Mouse (Mus musculus) mouse embryonic stem cell (cell line): Measurements from ENCODE around the gene Gatad1.
"Not testable (repeated sequence)": the region's sequence is repeated elsewhere in the genome, so short reads cannot be mapped to it uniquely, and the experiment has no call there.

ENCODE experiments used
- in situ Hi-C, 2 experiments: fragments of 300-500 bp; cut with MboI; formaldehyde crosslinking; loops; 1 replicate in 1 of 2; 3 replicates in 1 of 2; pipeline ENCODE4 v1.14.3; 2019 to 2020; ENCODE audit warnings: low sequenced_read_pairs in 2 of 2, low pct_unique_long_range_greater_than_20kb in 1 of 2, mixed read lengths in 1 of 2; ENCODE audit not compliant: unreplicated experiment in 1 of 2

Gene Gatad1

DNA sequence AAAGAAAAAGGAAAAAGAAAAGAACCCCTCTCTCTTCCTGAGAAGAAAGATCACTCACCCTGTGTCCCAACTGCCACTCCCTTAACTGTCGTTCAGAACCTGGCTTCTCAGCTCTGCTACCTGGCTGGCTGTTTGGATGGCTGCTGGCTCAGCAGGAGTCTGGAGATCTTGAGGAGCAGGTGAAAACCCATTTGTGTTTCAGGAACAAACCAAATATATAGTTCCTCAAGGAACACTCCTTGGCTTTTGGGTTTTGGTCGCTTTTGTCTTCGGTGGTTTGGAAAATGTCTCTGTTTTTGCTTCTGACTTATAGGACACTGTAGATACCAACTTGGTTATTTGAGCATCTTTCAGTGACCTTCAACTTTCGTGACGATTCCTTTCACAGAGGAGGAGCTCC lies at the start of gene Gatad1:
TSS of gene Gatad1 (minus strand) at position 101 of the 400 bp plus-strand sequence.
- in situ Hi-C loops, result no loop called here

DNA sequence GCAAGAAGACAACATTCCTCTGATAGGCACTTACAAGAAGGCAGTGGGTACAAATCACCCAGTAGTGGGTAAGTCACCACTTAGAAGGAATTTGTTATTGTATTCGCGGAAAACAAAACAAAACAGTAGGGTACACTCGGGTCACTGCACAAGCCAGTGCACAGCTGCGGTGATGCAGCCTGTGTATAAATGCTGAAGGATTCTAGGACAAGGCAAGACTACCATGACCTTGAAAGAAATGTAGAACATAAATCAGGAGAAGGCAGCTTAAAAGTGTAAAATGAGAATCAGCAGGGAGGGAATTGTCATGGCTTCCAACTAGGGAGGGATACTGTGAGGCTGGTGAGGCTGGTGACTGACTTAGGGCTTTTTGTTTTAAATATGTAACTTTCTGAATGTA lies 45.2 kb upstream of the Gatad1 start:
- in situ Hi-C loops, result no loop called here

DNA sequence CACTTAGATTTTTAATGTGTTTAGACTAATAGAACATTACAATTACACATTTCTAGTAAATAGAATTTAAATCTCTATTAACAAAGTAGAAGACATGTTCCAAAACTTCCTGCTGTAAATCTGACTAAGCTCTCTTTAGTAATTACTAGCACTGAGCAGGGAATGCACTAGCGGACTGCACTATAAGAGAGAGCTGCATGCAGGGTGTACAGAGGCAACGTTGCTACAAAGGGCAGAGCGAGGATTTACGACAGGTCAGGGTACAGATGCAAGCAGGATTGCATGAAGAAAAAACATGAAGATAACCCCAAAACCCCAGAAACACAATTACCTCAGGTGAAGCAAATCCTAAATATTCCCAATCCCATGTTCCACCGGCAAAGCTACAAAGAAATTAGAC lies 43.0 kb upstream of the Gatad1 start:
- in situ Hi-C loops, result no loop called here

DNA sequence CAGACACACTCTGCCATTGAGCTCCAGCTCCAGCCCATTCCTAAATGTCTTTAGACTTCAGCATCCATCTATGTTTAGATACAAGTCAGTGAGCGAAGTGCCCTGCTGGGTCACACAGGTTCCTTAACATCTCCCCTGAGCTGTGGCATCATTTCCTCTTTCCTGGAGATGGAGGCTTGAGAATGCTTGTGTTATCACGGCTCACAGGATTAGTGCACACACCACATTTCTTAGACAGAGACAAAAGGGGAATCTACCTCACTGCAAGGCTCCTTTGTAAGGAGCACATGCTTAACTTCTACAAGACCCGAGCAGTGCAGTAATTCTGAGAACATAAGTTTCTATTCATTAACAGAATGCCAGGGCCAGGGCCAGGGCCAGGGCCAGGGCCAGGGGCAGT lies 39.0 kb upstream of the Gatad1 start:
- in situ Hi-C loops, result loop anchor here in 1 of 2 experiments (5.0 kb wide), 1 partner anchor 34 kb away; no protein-coding TSS in a partner anchor

DNA sequence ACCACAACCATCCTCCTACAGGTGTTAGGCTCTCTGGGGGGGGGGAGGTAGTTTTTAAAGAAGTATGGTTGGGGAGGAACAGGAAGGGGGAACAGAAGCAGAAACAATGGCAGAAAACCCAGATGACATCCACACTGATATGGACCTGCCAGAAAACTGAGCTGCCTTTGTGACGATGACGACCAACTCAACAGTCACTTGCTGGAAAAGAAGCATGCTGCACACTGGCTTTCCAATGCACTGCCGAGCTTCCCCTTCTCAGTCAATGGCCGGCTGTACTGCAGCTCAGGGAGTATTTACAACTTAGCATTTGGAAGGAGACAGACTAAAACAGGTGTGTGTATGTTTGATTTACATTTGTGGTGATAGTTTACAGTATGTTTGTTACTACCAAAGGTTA lies 38.2 kb upstream of the Gatad1 start:
- in situ Hi-C loops, result loop anchor here in 1 of 2 experiments (5.0 kb wide), 1 partner anchor 33 kb away; no protein-coding TSS in a partner anchor

DNA sequence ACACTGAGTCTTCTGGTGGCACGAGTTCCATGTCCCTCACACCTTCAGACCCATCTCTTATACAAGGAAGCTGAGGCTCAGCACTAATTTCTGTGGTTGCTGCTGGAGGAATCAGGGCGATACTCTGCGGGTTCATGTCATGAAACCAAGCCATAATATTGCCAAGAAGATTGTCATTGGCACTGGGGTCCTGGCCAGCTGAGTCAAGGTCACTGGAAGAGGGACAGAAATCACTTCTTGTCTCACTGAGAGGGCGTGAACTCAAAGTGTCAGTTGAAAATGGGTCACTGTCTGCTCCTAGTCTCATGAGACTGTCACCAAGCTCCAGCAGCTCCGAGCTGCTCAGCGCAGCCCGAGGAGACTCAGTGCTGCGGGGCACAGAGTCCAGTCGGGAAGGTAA lies 36.0 kb upstream of the Gatad1 start:
- in situ Hi-C loops, result no loop called here

DNA sequence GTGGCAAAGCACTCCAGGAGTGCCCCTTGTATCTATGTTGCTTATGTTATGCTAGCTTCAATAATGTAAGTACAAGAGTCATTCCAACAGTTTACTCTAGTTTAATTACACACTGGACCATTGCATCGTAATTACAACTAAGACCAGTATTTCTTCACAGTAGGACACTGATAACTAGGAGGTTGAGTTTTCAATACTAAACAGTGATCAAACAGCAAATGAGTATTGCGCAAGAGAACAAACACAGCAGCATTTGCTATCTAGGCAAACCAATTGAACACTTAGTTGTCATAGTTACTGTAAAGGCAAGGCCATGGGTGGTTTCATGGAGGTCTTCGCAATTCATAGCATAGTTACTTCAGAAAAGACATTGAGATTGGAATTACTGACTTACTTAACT lies 34.3 kb upstream of the Gatad1 start:
- in situ Hi-C loops, result no loop called here

DNA sequence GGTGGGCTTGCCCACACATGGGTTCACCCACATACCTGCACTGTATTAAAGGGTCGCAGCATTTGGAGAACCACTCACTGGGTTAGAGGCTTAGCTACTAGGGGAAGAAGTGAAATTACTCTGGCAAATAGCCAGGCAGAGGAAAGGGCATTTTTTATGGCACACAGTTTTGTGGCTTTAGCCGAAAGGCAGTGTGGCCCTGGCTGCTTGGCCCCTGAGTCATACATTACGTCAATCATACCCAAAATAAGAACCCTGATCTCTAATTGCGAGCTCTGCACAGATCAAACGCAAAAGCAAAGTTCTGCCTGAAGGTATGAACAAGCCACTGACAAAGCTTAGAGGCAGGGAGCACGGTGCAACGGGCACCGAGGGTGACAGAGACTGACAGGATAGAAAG lies 31.3 kb upstream of the Gatad1 start:
- in situ Hi-C loops, result no loop called here

DNA sequence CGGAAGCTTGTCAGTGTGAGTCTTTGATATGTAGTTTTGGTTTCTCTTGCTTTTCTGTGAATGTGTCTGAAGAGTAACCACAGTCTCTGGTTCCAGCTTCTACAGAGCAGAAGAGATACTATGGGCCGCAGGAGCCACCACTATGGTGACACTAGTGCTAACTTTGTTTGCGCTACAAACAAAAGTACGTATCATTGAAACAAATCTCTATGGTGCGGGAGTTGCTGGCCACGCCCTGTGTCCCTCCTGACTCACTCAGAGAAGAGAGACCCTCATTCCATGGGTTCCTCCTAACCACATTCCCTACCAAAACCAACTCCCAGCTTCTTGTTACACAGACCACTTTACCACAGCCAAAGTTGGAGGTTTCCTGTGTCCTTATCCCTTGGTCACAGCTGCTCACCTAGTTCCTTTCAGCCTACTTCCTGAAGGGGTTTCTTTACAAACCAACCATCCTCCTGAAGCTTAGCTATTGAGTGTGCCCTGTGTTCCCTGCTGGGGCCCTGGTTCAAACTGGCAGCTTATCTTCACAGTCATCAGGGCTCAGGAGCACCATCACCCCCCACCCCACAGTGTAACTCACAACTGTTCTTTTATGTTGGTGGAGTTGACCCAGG lies 13.1 kb upstream of the Gatad1 start:
- in situ Hi-C loops, result no loop called here

DNA sequence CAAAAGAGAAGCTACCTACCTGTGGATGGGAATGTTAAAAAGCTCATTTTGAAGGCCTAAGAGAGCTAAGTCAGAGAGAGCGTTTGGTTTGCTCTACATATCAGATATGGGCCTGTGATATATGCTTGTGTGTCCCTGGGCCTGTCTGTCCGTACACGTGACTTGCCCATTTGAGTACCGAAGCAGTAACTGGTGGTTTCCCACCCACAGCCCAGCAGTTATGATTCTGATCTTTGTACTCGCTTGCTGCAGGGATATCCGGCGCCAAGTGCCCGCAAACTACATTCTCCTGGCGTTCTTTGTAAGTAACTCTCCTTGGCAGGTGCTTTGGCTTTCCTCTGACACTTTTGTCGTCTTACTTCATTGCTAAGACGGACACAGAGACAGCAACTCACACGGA lies 9.6 kb upstream of the Gatad1 start:
- in situ Hi-C loops, result no loop called here

DNA sequence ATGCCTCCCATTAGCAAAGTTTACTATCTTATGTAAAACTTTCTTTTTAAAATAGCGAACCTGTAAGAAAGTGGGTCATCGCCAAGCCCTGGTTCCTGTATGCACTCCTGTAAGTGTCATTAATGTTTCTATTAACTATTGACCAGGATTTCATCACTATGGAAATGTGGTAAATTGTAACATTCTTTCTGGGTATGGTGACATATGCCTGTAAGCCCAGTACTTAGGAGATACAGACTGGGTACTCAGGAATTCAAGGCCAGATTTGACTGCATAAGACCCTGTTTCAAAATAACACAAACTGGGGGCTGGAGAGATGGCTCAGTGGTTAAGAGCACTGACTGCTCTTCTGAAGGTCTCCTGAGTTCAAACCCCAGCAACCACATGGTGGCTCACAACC lies 8.2 kb upstream of the Gatad1 start:
- in situ Hi-C loops, result no loop called here

DNA sequence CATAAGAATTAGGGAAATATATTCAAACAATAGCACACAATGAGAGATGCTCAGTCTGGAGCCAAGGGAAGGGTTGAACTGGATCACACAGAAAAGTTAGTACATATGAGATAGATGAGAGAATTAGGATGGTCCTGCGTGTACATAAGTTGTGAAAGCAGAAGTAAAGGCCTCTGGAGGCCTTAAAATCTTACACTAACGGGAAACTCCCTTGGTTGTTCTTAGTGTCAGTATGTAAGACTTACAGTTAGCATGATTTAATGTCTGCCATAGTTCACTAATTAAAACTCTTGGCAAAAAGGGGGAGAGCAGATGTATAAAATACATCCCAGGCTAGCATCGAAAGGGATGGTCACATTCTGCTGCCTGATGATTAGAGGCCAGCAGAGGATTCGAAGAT lies 3.2 kb downstream of the Gatad1 start:
- in situ Hi-C loops, result no loop called here

DNA sequence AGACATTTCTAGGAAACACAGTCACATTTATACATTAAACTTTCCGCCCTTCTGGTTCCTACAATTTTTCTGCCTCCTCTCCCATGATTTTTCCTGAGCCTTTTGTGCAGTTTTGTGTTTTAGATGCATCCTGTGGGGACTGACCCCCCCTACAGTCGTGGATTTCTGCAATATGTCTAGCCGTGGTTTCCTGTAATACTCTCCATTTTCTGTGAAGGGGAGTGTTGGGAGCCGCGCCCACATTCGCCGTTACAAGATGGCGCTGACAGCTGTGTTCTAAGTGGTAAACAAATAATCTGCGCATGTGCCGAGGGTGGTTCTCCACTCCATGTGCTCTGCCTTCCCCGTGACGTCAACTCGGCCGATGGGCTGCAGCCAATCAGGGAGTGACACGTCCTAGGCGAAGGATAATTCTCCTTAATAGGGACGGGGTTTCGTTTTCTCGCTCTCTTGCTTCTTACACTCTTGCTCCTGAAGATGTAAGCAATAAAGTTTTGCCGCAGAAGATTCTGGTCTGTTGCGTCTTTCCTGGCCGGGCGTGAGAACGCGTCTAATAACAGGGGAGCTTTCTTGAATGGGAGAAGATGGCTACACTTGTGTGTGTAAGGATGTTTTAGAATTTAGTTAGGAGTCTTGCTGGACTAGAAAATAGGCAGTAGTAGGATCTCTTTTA lies 3.9 kb downstream of the Gatad1 start:
- in situ Hi-C loops, result not testable (repeated sequence)

DNA sequence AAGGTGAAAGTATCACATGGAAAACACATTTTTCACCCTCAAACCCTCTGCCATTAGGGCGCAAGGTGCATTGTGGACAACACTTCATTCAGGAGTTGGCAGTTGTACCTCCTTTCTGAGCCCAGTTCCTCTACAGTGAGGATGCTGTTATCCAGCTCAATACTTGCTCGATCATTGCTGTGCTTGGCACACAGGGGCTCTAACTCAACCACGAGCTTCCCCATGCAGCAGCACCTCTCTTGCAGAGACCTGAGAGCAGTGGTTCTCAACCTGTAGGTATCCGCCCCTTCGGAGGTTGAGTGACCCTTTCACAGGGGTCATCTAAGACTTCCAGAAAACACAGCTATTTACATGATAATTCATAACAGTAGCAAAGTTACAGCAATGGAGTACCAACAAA lies 5.4 kb downstream of the Gatad1 start:
- in situ Hi-C loops, result no loop called here

DNA sequence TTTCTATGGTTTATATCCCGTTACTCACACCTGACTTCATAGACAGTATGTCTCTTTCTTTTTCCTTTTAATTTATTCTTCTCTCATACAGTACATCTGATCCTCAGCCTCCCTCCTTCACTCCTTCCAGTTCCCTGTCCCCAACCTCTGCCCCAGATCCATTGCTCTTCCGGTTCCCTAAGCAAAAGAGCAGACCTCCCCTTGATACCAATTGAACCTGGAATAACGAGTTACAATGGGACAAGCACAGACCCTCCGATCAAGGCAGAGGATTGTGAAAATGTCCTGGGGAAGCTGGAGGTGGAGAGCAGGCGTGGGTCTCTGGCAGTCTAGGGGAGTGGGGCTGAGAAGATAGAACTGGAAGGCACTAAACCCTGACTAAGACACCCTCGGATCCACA lies 6.1 kb downstream of the Gatad1 start, which contains the start of gene Tmbim7:
TSS of gene Tmbim7 (plus strand) at position 301 of the 400 bp plus-strand sequence.
- in situ Hi-C loops, result no loop called here

DNA sequence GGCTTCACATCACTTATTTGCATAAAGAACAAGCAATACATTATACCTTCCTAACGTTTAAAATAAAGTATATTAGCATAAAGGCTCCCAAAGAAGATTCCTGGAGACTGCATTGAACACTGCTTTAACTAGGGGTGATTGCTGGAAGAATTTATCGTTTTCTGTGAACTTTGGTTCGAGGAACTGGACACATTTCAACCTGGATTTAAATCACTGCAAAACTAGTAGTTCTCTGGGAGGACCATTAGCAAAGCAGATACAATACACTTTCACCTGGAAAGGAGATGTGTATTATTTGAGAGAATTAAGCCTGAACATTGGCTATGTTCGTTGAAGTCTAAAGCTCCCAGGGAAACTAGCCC lies 8.2 kb downstream of the Gatad1 start:
- in situ Hi-C loops, result no loop called here

DNA sequence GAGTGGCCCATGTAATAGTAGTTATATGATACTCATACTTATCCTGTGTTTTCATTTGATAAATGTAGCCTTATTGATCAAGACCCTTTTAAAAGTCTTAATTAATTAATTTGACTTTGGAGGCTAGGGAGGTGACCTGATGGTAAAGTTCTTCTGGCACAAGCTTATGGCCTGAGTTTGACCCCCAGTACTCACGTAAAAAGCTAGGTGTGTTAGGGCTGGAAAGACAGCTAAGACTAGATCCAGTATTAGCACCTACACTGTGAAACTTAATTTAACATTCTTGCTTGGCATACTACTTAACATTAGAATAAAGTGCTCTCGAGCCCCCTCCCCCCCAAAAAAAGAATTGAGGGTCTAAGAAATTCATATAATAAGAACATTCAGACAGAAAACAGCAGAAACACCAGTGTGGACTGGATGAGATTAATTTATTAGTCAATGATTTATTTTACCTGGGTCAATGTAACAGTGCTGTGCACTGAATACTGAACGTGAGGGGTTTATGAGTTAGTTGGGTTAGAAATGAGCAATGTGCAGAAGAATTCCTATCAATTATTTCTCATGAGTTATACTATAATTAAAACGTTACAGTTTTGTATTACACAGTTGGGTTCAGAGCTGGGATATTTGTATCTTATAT lies 8.7 kb downstream of the Gatad1 start:
- in situ Hi-C loops, result no loop called here

DNA sequence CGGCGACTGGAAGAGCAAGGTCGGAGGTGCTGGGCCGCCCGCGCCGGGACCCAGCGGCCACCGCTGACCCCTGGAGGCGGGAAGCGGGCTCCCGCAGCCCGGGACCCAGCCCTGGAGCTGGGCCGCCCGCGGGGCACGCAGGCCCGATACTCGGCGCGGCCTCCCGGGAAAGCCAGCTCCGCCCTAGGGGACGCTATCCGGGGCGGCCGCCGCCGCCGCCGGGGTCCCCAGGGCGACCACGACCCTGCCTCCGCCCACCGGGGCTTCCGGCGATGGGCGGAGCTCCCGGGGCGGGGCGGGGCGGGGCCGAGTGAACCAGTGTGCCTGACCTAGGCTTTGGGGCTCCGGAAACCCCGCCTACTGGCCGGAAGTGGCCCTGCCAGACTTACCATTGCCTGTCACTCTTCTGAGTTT lies 9.3 kb downstream of the Gatad1 start:
- in situ Hi-C loops, result no loop called here

DNA sequence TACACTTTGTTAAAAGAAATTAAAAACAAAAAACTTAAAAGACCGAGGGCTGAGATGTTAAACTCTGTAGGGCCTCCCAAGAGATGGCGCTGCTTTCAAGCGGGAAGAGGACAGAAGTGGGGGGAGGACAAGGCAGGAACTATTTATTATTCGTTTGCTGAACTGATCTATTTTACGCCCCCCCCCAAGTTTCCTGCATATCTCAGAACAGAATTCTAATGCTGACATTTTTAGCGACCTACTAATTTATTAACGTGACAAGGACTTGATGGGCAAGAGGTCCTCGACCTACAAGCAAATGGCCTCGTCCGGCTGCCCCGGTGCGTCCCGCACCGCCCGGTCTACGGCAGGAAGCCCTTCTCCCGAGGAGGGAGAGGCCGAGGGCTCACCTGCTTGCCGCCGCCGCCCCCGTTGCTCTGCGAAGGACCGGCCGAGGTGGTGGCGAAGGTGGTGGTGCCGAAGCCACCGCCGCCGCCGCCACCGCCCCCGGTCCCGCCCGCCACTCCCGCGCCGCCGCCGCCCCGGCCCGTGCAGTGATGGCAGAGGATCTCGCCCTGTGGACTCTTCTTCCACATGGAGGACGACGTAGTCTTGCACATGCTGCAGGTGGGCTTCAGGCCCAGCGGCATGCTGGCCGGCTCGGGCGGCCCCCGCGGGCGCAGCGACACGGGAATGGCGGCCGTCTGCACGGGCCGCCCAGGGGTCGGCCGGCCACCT lies 9.8 kb downstream of the Gatad1 start:
- in situ Hi-C loops, result no loop called here
